Mouse (Mus musculus) heart, embryonic 12.5 days (tissue): ENCODE results near the gene Csmd2. TPM values are rescaled to one million over a fixed set of nuclear protein-coding genes. Genes with fewer than 3 reads are reported as not detected.

Experiments
- ATAC-seq: fragments of 200-750 bp; cut with Nextera tagmentation; 2 replicates; pipeline ENCODE4 v1.8.0; 2017; ENCODE audit warnings: moderate TSS enrichment, moderate library complexity; ENCODE audit not compliant: insufficient number of reproducible peaks, low FRiP score
- H3K27ac ChIP-seq: fragments of 300-500 bp; sonication (generic); 2 replicates; pipeline ENCODE4 v1.5.1; 2016; ENCODE audit warnings: mild to moderate bottlenecking, moderate library complexity; ENCODE audit not compliant: poor library complexity, severe bottlenecking
- H3K27me3 ChIP-seq: fragments of 300-500 bp; sonication (generic); replicated peaks from 2 replicates; pipeline ENCODE4 v1.6.1; 2016; ENCODE audit warnings: mild to moderate bottlenecking, moderate library complexity
- H3K36me3 ChIP-seq: fragments of 300-500 bp; sonication (generic); 2 replicates; pipeline ENCODE4 v1.6.1; 2016; ENCODE audit warnings: mild to moderate bottlenecking, moderate library complexity
- H3K4me1 ChIP-seq: fragments of 300-500 bp; sonication (generic); replicated peaks from 2 replicates; pipeline ENCODE4 v1.6.1; 2016; ENCODE audit warnings: mild to moderate bottlenecking
- H3K4me2 ChIP-seq: fragments of 300-500 bp; sonication (generic); 2 replicates; pipeline ENCODE4 v1.6.1; 2016; ENCODE audit warnings: mild to moderate bottlenecking, moderate library complexity
- H3K4me3 ChIP-seq: fragments of 300-500 bp; sonication (generic); 2 replicates; pipeline ENCODE4 v1.5.1; 2016; ENCODE audit warnings: mild to moderate bottlenecking
- H3K9ac ChIP-seq: fragments of 300-500 bp; sonication (generic); 2 replicates; pipeline ENCODE4 v1.6.1; 2016; ENCODE audit warnings: mild to moderate bottlenecking, moderate library complexity
- H3K9me3 ChIP-seq: fragments of 300-500 bp; sonication (generic); replicated peaks from 2 replicates; pipeline ENCODE4 v1.6.1; 2016; ENCODE audit warnings: mild to moderate bottlenecking, moderate library complexity
- WGBS: fragments of 180-500 bp; shearing (Covaris S2); methylation state at CpG from one replicate; pipeline ENCODE4 v1.1.7; 2016; 5-methylcytosine and 5-hydroxymethylcytosine counted together
- polyA plus RNA-seq: library from polyadenylated mRNA; unstranded; fragments of >200 nt; fragmentation: Nextera tagmentation; extraction: Ambion mirVana; gene quantifications from 2 replicates; pipeline ENCODE4 v1.2.1, GENCODE M21; 2016

The Csmd2 gene
- polyA plus RNA-seq, 1 experiment from 2014 or later, result 0.06 TPM

DNA sequence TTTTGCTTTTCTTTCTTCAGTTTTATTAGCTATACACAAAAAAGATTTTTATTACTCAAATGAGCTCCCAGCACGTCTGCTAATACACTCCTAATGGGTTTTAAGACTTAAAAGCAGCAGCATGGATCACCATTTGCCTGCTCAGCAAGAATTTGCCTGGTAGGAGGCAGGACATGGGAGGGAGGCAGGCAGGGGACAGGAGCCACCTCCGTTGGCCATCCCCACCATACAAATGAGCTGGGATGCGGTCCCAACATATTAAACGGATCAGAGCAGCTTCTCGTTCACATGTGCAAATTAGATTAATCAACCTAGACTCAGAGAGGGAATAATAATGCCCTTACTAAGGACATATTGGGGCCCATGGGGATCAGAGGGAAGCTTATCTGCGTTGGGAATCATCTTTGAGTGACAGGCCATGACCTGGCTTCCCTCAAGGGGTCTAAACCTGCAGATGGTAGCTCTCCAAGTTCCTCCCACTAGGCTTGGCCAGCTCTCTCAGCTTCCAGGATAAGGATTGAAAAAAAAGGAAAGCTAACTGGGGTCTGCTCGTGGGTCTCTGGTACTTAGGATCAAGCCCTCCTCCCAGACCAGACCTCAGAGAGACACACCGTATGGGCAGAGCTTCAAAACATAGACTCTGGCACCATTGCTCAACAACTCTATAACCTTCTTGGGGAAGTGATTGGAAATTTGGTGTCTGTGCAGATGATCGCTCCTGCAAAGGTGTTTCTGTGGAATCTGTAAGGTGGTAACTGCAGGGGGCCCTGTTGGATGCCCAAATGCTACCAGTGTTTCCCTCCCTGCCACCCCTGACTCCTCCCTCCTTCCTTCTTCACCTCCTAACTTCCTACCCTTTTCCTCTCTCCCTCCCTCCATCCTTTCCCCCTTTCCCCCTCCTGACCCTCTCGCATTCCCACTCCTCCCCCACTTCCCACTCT, 153.8 kb downstream of the Csmd2 start:
- Histone ChIP-seq H3K9me3 (no peaks in the 10 kb centered on the region), H3K27me3 (no peaks in the 10 kb centered on the region), H3K9ac (no peak overlapping the region), H3K4me1 (no peaks in the 10 kb centered on the region), H3K4me3 (no peak overlapping the region), H3K27ac (no peak overlapping the region), H3K36me3 (no peaks in the 10 kb centered on the region), H3K4me2 (no peak overlapping the region)
- ATAC-seq, result no peak
- WGBS, result 36% methylated on average over 10 of the region's 10 CpGs

GRCm38 (mm10) chr4:128142279-128142678, 154.6 kb downstream of the Csmd2 start:
- no peaks in the 10 kb centered on the region for H3K36me3 ChIP-seq
- H3K9me3 ChIP-seq, result no peaks in the 10 kb centered on the region
- ATAC-seq, result no peak
- no peak overlapping the region for H3K9ac ChIP-seq
- no peaks in the 10 kb centered on the region for H3K4me1 ChIP-seq
- WGBS, result 74% methylated on average over 3 of the region's 3 CpGs
- no peak overlapping the region for H3K4me2 ChIP-seq
- H3K4me3 ChIP-seq, result no peak overlapping the region
- no peaks in the 10 kb centered on the region for H3K27me3 ChIP-seq
- no peak overlapping the region for H3K27ac ChIP-seq

- 78% methylated on average over 3 of the region's 3 CpGs for WGBS
- Histone ChIP-seq H3K36me3 (no peaks in the 10 kb centered on the region), H3K4me2 (no peak overlapping the region), H3K9me3 (no peaks in the 10 kb centered on the region), H3K27me3 (no peaks in the 10 kb centered on the region), H3K27ac (no peak overlapping the region), H3K4me3 (no peak overlapping the region), H3K4me1 (no peaks in the 10 kb centered on the region), H3K9ac (no peak overlapping the region)
- no peak for ATAC-seq
Observed at GRCm38 (mm10) chr4:128143147-128143546, 155.5 kb downstream of the Csmd2 start.

DNA sequence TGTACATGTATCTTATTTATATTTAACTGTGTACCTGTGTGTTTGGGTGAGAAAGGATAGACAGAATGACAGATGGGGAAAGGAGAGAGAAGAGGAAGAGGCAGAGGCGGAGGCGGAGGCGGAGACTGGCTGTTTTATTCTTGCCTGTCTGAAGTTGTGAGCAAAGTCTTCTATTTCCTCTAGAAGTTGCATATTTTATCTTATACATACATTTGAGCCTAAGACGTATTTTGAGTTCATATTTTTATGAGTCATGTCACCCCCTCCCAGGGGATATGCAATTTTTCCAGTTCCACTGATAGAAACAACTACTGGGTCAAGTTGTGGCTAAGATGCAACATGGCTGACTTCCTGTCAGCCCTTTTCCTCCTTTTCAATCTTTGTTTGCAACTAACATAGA, 161.9 kb downstream of the Csmd2 start:
- H3K9me3 ChIP-seq, result no peaks in the 10 kb centered on the region
- H3K4me3 ChIP-seq, result no peak overlapping the region
- H3K27ac ChIP-seq, result no peak overlapping the region
- WGBS, result 81% methylated on average over 4 of the region's 4 CpGs
- no peaks in the 10 kb centered on the region for H3K4me1 ChIP-seq
- no peaks in the 10 kb centered on the region for H3K36me3 ChIP-seq
- no peak overlapping the region for H3K9ac ChIP-seq
- no peak for ATAC-seq
- H3K4me2 ChIP-seq, result no peak overlapping the region
- no peaks in the 10 kb centered on the region for H3K27me3 ChIP-seq

- Histone ChIP-seq H3K4me1 (no peaks in the 10 kb centered on the region), H3K4me3 (no peak overlapping the region)
Observed at GRCm38 (mm10) chr4:128152066-128152465, 164.4 kb downstream of the Csmd2 start.

DNA sequence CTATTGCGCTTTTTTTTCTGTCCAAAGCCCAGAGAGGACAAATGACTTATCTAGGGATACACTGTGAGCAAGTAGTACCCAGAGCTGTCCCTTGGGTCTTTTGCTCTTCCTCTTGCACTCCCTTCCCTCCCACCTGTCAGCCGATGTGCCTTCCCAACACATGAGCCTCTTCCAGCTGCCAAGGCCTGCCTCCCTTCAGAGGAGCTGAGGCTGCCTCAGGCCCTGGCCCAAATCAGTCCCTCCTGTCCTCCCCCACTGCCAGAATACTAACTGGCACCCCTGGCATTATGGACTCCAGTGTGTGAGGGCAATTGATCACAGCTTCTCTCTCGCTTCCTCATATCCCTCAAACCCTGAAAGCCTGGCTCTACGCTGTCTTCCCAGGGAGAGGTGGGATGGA, 165.5 kb downstream of the Csmd2 start:
- Histone ChIP-seq H3K9me3 (no peaks in the 10 kb centered on the region), H3K9ac (no peak overlapping the region), H3K4me2 (no peak overlapping the region), H3K4me3 (no peak overlapping the region), H3K27me3 (no peaks in the 10 kb centered on the region), H3K4me1 (no peaks in the 10 kb centered on the region), H3K36me3 (no peaks in the 10 kb centered on the region), H3K27ac (no peak overlapping the region)
- no peak for ATAC-seq
- WGBS, result 82% methylated on average over 4 of the region's 4 CpGs

More at GRCm38 (mm10) chr4:128152066-128152465, 164.4 kb downstream of the Csmd2 start:
- Histone ChIP-seq H3K36me3 (no peaks in the 10 kb centered on the region), H3K9ac (no peak overlapping the region), H3K27me3 (no peaks in the 10 kb centered on the region), H3K4me2 (no peak overlapping the region), H3K9me3 (no peaks in the 10 kb centered on the region), H3K27ac (no peak overlapping the region)
- 62% methylated on average over 3 of the region's 3 CpGs for WGBS
- no peak for ATAC-seq

DNA sequence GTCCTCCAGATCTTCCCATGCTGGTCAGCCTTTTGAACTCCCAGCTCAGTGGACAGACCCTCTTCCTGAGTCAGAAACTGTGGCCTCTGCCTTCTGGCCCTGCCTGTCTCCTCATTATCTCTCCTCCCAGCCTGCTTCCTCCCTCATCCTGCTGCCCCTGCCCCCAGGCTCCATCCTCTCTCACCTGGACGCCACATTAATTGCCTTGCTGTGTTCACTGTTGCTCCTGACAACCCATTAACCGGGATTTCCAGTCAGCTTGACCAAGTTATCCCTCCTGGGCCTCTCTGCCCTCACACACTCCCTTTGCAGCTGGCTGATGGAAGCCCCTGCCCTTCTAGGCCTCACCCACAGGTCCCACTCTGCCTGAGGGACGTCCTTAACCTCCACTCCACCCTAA, 167.6 kb downstream of the Csmd2 start:
- Histone ChIP-seq H3K27me3 (no peaks in the 10 kb centered on the region), H3K9ac (no peak overlapping the region), H3K9me3 (no peaks in the 10 kb centered on the region), H3K4me3 (no peak overlapping the region), H3K4me2 (no peak overlapping the region), H3K36me3 (no peaks in the 10 kb centered on the region), H3K4me1 (no peaks in the 10 kb centered on the region), H3K27ac (no peak overlapping the region)
- WGBS, result 31% methylated on average over 3 of the region's 3 CpGs
- no peak for ATAC-seq

DNA sequence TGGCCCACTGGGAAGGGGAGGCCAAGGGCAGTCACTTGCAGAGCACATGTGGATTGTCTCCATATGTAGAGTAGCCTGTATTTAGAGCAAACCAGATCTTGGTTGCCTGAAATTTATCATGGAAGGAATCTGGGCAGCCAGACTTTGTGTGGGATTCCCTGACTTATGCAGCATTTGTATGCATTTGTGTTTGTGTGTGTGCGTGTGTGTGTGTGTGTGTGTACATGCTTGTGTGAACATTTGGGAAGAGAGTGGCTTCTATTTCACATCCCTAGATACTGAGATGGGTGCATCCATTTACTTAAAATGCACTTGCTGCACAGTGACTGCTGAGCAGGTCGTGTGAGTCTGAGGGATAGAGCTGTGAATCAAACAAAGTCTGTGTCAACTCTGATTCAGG, 173.0 kb downstream of the Csmd2 start:
- Histone ChIP-seq H3K9ac (no peak overlapping the region), H3K9me3 (no peaks in the 10 kb centered on the region), H3K4me1 (peaks cover 5% of the 10 kb centered on the region; the same call in 1 of the 2 replicates), H3K27me3 (no peaks in the 10 kb centered on the region), H3K4me2 (no peak overlapping the region), H3K36me3 (no peaks in the 10 kb centered on the region), H3K4me3 (no peak overlapping the region), H3K27ac (no peak overlapping the region)
- ATAC-seq, result no peak
- WGBS, result 76% methylated on average over 2 of the region's 2 CpGs

- H3K4me3 ChIP-seq, result no peak overlapping the region
- no peak for ATAC-seq
- no peaks in the 10 kb centered on the region; the same call in 1 of the 2 replicates for H3K27me3 ChIP-seq
- no peak overlapping the region for H3K4me2 ChIP-seq
- no peaks in the 10 kb centered on the region for H3K36me3 ChIP-seq
- 89% methylated on average over 8 of the region's 8 CpGs for WGBS
- no peak overlapping the region for H3K27ac ChIP-seq
- H3K9me3 ChIP-seq, result 0 out of 2 replicates have a peak, but pooled peaks cover 3% of the 10 kb centered on the region
- no peak overlapping the region for H3K9ac ChIP-seq
- no peaks in the 10 kb centered on the region for H3K4me1 ChIP-seq
Observed at GRCm38 (mm10) chr4:128170181-128170580, 182.5 kb downstream of the Csmd2 start.

GRCm38 (mm10) chr4:128171233-128171632, 183.6 kb downstream of the Csmd2 start:
- no peak overlapping the region for H3K27ac ChIP-seq
- WGBS, result 65% methylated on average over 9 of the region's 9 CpGs
- H3K4me1 ChIP-seq, result no peaks in the 10 kb centered on the region

DNA sequence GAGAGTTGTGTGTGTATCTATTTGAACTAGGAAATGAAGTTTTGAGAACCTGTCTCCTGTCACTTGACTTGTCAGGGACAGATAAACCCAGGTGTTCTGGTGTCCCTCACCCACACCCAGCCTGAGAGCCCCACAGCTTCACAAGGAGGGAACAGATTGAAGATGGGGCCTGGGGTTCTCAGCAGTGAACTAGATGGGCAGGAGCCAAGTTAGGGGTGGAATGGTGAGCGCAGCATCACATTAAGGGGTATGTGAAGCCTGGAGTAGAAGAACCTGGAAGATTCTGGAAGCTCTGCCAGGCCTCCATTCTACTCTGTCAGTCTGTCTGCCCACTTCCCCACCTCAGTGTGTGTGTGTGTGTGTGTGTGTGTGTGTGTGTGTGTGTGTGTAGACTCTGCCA, 184.0 kb downstream of the Csmd2 start:
- H3K4me3 ChIP-seq, result no peak overlapping the region
- no peaks in the 10 kb centered on the region for H3K36me3 ChIP-seq
- H3K27ac ChIP-seq, result no peak overlapping the region
- no peaks in the 10 kb centered on the region; the same call in 1 of the 2 replicates for H3K27me3 ChIP-seq
- H3K9me3 ChIP-seq, result 0 out of 2 replicates have a peak, but pooled peaks cover 3% of the 10 kb centered on the region
- no peak overlapping the region for H3K9ac ChIP-seq
- 100% methylated on average over 1 of the region's 1 CpGs for WGBS
- H3K4me1 ChIP-seq, result no peaks in the 10 kb centered on the region
- no peak for ATAC-seq
- no peak overlapping the region for H3K4me2 ChIP-seq

More at GRCm38 (mm10) chr4:128171233-128171632, 183.6 kb downstream of the Csmd2 start:
- ATAC-seq, result no peak
- H3K27me3 ChIP-seq, result no peaks in the 10 kb centered on the region; the same call in 1 of the 2 replicates
- no peak overlapping the region for H3K4me3 ChIP-seq
- H3K36me3 ChIP-seq, result no peaks in the 10 kb centered on the region
- H3K4me2 ChIP-seq, result no peak overlapping the region
- no peak overlapping the region for H3K9ac ChIP-seq
- 0 out of 2 replicates have a peak, but pooled peaks cover 3% of the 10 kb centered on the region for H3K9me3 ChIP-seq
